Mouse (Mus musculus): ENCODE measurements around the gene Park7. TPM values are rescaled to one million over a fixed set of nuclear protein-coding genes. Genes with fewer than 3 reads are reported as not detected.

Gene Park7
- polyA plus RNA-seq, 1 experiment from 2014 or later: 535 TPM

GRCm38 (mm10) chr4:150903091-150903742, 11.0 kb downstream of the Park7 start:
- Histone ChIP-seq H3K9me3 (ENCODE audit: control insufficient read depth, low read length) (no peaks in the 10 kb centered on the region), H3K4me2 (no peak overlapping the region), H3K27ac (ENCODE audit: low read depth, low read length) (no peak overlapping the region), H3K36me3 (ENCODE audit: control insufficient read depth, insufficient read depth, low read length) (peaks cover 57% of the 10 kb centered on the region), H3K4me3 (ENCODE audit: low read depth, low read length) (no peak overlapping the region), H3K4me1 (replicated peaks; ENCODE audit: control insufficient read depth, insufficient read depth, low read length) (0 out of 2 replicates have a peak, but pooled peaks cover 10% of the 10 kb centered on the region), H3K27me3 (replicated peaks; ENCODE audit: control insufficient read depth, insufficient read depth, low read length) (no peaks in the 10 kb centered on the region), H3K9ac (ENCODE audit: low read depth, low read length) (no peak overlapping the region)
- WGBS: 92% methylated on average over 14 of the region's 14 CpGs
- DNase-seq (ENCODE audit: low spot score) (no peak), ATAC-seq (replicated peaks; ENCODE audit: low FRiP score) (no peak)

DNA sequence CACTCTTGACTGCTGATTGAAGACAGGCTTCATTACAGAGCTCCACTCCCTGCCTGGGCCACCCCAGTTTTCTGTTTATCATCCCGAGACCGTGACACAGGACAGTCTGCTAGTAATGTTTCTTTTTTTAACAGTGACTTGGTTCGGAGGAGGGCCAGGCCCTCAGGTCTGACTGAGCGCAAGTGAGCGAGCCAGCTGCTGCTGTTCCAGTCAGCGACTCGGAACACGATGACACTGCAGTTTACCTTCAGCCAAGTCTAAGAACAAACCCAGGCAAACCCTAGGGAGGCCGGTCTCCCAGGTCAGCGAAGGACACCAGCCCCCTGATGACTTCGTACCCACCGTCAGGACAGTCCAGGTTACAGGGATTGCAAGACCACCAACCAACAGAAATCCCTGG, 12.2 kb downstream of the Park7 start:
- 0 out of 2 replicates have a peak, but pooled peaks cover 7% of the 10 kb centered on the region for H3K4me1 ChIP-seq (replicated peaks; ENCODE audit: control insufficient read depth, insufficient read depth, low read length)
- no peak overlapping the region for H3K4me2 ChIP-seq
- H3K36me3 ChIP-seq (ENCODE audit: control insufficient read depth, insufficient read depth, low read length): peaks cover 67% of the 10 kb centered on the region
- H3K4me3 ChIP-seq (ENCODE audit: low read depth, low read length): no peak overlapping the region
- H3K27me3 ChIP-seq (replicated peaks; ENCODE audit: control insufficient read depth, insufficient read depth, low read length): no peaks in the 10 kb centered on the region
- H3K9me3 ChIP-seq (ENCODE audit: control insufficient read depth, low read length): no peaks in the 10 kb centered on the region
- WGBS: 88% methylated on average over 12 of the region's 12 CpGs
- no peak overlapping the region for H3K27ac ChIP-seq (ENCODE audit: low read depth, low read length)
- no peak overlapping the region for H3K9ac ChIP-seq (ENCODE audit: low read depth, low read length)
- DNase-seq (ENCODE audit: low spot score) (no peak), ATAC-seq (replicated peaks; ENCODE audit: low FRiP score) (no peak)

DNA sequence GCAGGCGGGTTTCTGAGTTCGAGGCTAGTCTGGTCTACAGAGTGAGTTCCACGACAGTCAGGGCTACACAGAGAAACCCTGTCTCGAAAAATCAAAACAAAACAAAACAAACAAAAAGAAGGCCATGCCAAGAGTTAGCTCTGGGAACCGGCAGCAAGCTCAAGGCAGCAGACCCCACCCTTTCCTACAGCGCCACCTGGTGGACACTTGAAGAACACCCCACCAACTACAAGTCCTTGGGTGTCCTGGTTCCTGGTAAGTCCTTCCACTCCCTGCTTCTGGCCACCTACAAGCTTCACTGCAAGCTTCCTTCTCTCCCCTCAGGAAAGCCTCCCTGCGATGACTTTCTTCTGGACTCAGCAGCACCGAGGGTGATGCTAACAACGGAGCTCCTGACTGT, 12.6 kb downstream of the Park7 start:
- H3K36me3 ChIP-seq (ENCODE audit: control insufficient read depth, insufficient read depth, low read length): peaks cover 71% of the 10 kb centered on the region
- H3K9me3 ChIP-seq (ENCODE audit: control insufficient read depth, low read length): no peaks in the 10 kb centered on the region
- no peak overlapping the region for H3K4me2 ChIP-seq
- H3K4me1 ChIP-seq (replicated peaks; ENCODE audit: control insufficient read depth, insufficient read depth, low read length): 0 out of 2 replicates have a peak, but pooled peaks cover 4% of the 10 kb centered on the region
- WGBS: 54% methylated on average over 9 of the region's 9 CpGs
- H3K27me3 ChIP-seq (replicated peaks; ENCODE audit: control insufficient read depth, insufficient read depth, low read length): no peaks in the 10 kb centered on the region
- DNase-seq (ENCODE audit: low spot score) (peak; percentile 65), ATAC-seq (replicated peaks; ENCODE audit: low FRiP score) (peak; percentile 46)
- H3K27ac ChIP-seq (ENCODE audit: low read depth, low read length): no peak overlapping the region
- H3K9ac ChIP-seq (ENCODE audit: low read depth, low read length): no peak overlapping the region
- no peak overlapping the region for H3K4me3 ChIP-seq (ENCODE audit: low read depth, low read length)

DNA sequence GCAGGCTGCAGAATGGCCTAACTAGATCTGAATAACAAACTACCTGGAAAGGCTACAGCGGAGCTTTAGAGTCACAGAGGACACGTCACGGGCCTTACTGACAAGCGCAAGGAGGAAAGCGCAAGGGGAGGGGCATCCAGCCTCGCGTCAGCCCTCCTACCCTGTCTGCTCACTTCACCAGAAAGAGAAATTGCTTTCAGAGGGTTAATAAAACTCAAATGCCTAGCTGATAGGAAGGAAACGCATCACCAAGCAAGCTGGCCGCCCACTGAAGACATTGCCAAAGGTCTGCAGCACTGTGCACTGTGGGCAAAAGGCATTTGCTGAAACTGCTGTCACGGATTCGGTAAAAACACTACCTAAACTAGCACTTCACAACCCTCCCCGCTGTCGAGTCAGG, 13.8 kb downstream of the Park7 start:
- 93% methylated on average over 13 of the region's 13 CpGs for WGBS
- no peaks in the 10 kb centered on the region for H3K9me3 ChIP-seq (ENCODE audit: control insufficient read depth, low read length)
- no peak overlapping the region for H3K4me2 ChIP-seq
- no peak overlapping the region for H3K27ac ChIP-seq (ENCODE audit: low read depth, low read length)
- H3K4me3 ChIP-seq (ENCODE audit: low read depth, low read length): no peak overlapping the region
- H3K4me1 ChIP-seq (replicated peaks; ENCODE audit: control insufficient read depth, insufficient read depth, low read length): peaks cover 8% of the 10 kb centered on the region; the same call in 1 of the 2 replicates
- no peaks in the 10 kb centered on the region for H3K27me3 ChIP-seq (replicated peaks; ENCODE audit: control insufficient read depth, insufficient read depth, low read length)
- H3K9ac ChIP-seq (ENCODE audit: low read depth, low read length): no peak overlapping the region
- DNase-seq (ENCODE audit: low spot score) (no peak), ATAC-seq (replicated peaks; ENCODE audit: low FRiP score) (no peak)
- H3K36me3 ChIP-seq (ENCODE audit: control insufficient read depth, insufficient read depth, low read length): peaks cover 71% of the 10 kb centered on the region

- H3K9ac ChIP-seq (ENCODE audit: low read depth, low read length): no peak overlapping the region
- 60% methylated on average over 13 of the region's 13 CpGs for WGBS
- no peak overlapping the region for H3K4me3 ChIP-seq (ENCODE audit: low read depth, low read length)
- no peaks in the 10 kb centered on the region for H3K27me3 ChIP-seq (replicated peaks; ENCODE audit: control insufficient read depth, insufficient read depth, low read length)
- 0 out of 2 replicates have a peak, but pooled peaks have one; percentile 24 for ATAC-seq (replicated peaks; ENCODE audit: low FRiP score)
- H3K9me3 ChIP-seq (ENCODE audit: control insufficient read depth, low read length): no peaks in the 10 kb centered on the region
- H3K4me2 ChIP-seq: no peak overlapping the region
- no peak for DNase-seq (ENCODE audit: low spot score)
- H3K36me3 ChIP-seq (ENCODE audit: control insufficient read depth, insufficient read depth, low read length): peaks cover 60% of the 10 kb centered on the region
- peaks cover 15% of the 10 kb centered on the region for H3K4me1 ChIP-seq (replicated peaks; ENCODE audit: control insufficient read depth, insufficient read depth, low read length)
- no peak overlapping the region for H3K27ac ChIP-seq (ENCODE audit: low read depth, low read length)
Measured at GRCm38 (mm10) chr4:150898716-150899365, 15.4 kb downstream of the Park7 start.

GRCm38 (mm10) chr4:150896896-150897624, 17.2 kb downstream of the Park7 start:
- no peaks in the 10 kb centered on the region for H3K27me3 ChIP-seq (replicated peaks; ENCODE audit: control insufficient read depth, insufficient read depth, low read length)
- H3K36me3 ChIP-seq (ENCODE audit: control insufficient read depth, insufficient read depth, low read length): peaks cover 44% of the 10 kb centered on the region
- DNase-seq (ENCODE audit: low spot score) (no peak), ATAC-seq (replicated peaks; ENCODE audit: low FRiP score) (no peak)
- H3K4me1 ChIP-seq (replicated peaks; ENCODE audit: control insufficient read depth, insufficient read depth, low read length): peaks cover 15% of the 10 kb centered on the region
- H3K9me3 ChIP-seq (ENCODE audit: control insufficient read depth, low read length): no peaks in the 10 kb centered on the region
- H3K27ac ChIP-seq (ENCODE audit: low read depth, low read length): no peak overlapping the region
- no peak overlapping the region for H3K4me2 ChIP-seq
- H3K9ac ChIP-seq (ENCODE audit: low read depth, low read length): no peak overlapping the region
- WGBS: 95% methylated on average over 26 of the region's 26 CpGs
- no peak overlapping the region for H3K4me3 ChIP-seq (ENCODE audit: low read depth, low read length)

DNA sequence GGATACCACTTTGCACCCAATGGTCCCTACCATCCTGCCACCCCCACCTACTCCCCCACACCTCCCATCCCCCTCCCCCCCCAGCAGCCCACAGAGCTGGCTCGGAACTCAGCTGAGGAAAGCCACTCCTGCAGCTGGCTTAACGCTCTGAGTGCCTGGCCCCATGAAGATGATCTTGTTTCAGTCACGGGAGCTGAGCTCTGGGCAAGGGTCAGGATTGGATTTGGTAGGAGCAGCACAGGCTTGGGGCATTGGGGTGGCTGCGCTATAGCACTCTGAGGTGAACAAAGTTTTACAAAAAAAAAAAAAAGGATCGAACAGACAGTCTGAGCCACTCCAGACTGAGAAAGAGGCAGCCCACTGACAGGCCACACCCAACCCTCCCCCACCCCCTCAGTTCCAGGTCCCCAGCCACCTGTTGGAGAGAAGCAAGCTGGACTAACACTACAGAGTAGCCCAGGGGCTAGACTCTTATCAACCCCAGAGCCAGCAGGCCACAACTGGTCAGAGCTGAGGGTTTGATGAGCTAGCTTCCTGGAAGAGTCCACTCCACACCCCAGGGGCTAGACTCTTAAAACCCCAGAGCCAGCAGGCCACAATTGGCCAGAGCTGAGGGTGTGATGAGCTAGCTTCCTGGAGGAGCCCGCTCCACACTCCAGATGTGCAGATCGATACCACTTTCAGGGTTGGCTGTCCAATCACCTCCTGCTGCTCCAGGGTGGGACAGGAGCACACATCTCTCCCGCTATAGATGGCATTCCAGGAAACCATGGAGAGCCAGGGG, 19.3 kb downstream of the Park7 start:
- Histone ChIP-seq H3K36me3 (ENCODE audit: control insufficient read depth, insufficient read depth, low read length) (peaks cover 30% of the 10 kb centered on the region), H3K9ac (ENCODE audit: low read depth, low read length) (no peak overlapping the region), H3K4me3 (ENCODE audit: low read depth, low read length) (no peak overlapping the region), H3K27ac (ENCODE audit: low read depth, low read length) (no peak overlapping the region), H3K4me2 (no peak overlapping the region), H3K4me1 (replicated peaks; ENCODE audit: control insufficient read depth, insufficient read depth, low read length) (peaks cover 18% of the 10 kb centered on the region), H3K9me3 (ENCODE audit: control insufficient read depth, low read length) (no peaks in the 10 kb centered on the region), H3K27me3 (replicated peaks; ENCODE audit: control insufficient read depth, insufficient read depth, low read length) (no peaks in the 10 kb centered on the region)
- ATAC-seq (replicated peaks; ENCODE audit: low FRiP score) (peak; percentile 46), DNase-seq (ENCODE audit: low spot score) (no peak)
- WGBS: 54% methylated on average over 8 of the region's 8 CpGs

GRCm38 (mm10) chr4:150891308-150891707, 22.9 kb downstream of the Park7 start:
- peaks cover 21% of the 10 kb centered on the region for H3K4me1 ChIP-seq (replicated peaks; ENCODE audit: control insufficient read depth, insufficient read depth, low read length)
- H3K4me2 ChIP-seq: no peak overlapping the region
- H3K27ac ChIP-seq (ENCODE audit: low read depth, low read length): no peak overlapping the region
- no peaks in the 10 kb centered on the region; the same call in 1 of the 2 replicates for H3K36me3 ChIP-seq (ENCODE audit: control insufficient read depth, insufficient read depth, low read length)
- H3K9ac ChIP-seq (ENCODE audit: low read depth, low read length): no peak overlapping the region
- no peak for DNase-seq (ENCODE audit: low spot score)
- H3K9me3 ChIP-seq (ENCODE audit: control insufficient read depth, low read length): no peaks in the 10 kb centered on the region
- H3K27me3 ChIP-seq (replicated peaks; ENCODE audit: control insufficient read depth, insufficient read depth, low read length): no peaks in the 10 kb centered on the region
- no peak overlapping the region for H3K4me3 ChIP-seq (ENCODE audit: low read depth, low read length)
- WGBS: 54% methylated on average over 5 of the region's 5 CpGs
- ATAC-seq (replicated peaks; ENCODE audit: low FRiP score): no peak
